Mouse (Mus musculus) kidney, adult 8-10 months (tissue): ENCODE results near the gene Frat1.
A peak's percentile ranks its signal among the peaks of the same experiment; 100 is the strongest.

Experiments
- DNase-seq, 2 experiments: peaks; one replicate each; pipeline ENCODE4 v3.0.0; 2022

Gene Frat1

DNA sequence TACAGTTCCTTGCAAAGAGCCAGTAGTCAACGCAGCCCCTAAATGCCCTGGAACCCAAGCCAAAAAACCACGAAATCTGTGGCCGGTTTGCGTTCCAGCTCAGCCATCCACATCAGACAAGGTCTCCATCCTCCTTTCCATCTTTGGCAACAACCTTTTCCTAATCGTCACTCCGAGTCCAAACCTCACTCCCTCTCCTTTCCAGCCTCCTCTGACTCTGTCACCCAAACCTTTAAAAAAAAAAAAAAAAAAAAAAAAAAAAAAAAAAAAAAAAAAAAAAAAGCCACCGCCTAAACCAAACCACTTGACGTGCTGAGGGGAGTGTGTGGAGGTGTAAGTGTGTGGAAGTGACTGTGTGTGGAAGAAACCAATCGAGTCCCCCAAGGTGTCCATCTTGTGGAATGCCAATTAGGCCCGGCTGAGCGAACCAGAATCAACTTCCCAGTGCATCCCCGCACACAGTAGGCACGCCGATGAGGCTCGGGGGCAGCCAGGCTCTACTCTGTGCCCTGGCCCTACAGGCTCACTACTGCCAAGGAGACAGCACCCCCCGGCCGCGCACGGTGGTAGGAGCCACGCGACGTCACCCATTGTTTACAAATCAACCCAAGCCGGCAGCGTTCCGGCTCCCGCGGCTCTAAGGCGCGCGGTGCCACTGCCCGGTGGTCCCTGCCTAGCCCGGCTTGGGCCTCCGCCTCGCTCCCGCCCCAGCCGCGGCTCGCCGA is at the start of gene Frat1:
TSS of gene Frat1 (plus strand) at position 590 of the 725 bp plus-strand sequence.
- peak; percentile 73 to 79 for DNase-seq

GRCm38 (mm10) chr19:41786896-41787295 is 42.9 kb upstream of the Frat1 start:
- DNase-seq = no peak

GRCm38 (mm10) chr19:41789110-41789961 is 40.4 kb upstream of the Frat1 start:
- DNase-seq = no peak

DNA sequence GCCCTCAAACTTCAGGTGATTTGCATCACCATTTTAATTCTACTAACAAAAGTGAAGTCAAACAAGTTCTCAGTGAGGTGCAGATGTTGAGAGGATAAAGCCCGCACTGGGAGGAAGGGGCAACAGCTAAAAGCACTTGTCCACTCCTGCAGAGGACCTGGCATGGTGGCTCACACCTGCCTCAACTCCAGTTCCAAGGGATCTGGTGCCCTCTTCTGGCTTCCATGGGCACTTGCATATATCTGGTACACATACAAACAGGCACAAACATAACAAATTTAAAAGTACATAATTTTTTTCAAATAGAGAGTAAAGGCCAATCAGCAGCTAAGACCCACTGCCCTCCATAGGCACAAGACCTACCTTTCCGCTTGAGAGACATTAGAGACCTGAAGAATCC is 38.4 kb upstream of the Frat1 start:
- no peak for DNase-seq

GRCm38 (mm10) chr19:41792934-41793486 is 36.8 kb upstream of the Frat1 start:
- no peak for DNase-seq

DNA sequence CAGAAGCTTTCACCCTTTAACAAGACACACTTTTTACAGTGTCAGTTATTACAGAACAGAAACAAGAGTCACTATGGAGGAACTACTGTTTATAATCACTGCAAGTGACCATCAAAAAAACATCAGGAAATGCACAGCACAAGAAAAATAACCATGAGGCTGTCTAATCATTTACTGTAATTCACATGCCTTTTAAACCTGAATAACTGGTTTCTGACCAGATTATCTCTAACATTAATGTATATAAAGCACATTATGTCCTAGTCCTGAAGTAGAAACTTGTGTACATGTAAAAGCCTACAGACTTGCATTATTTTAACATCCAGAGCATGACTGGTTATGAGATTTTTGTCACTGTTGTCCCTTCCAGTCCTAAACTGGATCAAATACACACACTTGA is 35.8 kb upstream of the Frat1 start:
- no peak for DNase-seq

DNA sequence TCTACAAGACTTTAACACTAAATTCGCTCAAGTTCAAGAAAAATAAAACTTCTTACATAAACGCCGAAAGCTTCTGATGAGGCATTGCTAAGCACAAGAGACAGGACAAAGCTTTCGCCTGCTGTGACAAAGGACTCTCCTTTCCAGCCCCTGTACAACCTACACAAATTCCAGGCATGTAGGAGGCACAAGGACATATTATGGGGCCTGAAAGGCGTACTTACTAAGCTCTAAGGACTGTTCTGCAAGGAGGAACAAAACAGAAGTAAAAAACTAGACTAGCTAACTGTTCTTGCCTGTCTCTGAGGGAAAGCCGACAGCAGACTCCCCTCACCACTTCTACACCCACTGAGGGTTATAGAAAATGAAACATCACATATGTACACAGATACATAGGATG is 34.9 kb upstream of the Frat1 start:
- DNase-seq = no peak

DNA sequence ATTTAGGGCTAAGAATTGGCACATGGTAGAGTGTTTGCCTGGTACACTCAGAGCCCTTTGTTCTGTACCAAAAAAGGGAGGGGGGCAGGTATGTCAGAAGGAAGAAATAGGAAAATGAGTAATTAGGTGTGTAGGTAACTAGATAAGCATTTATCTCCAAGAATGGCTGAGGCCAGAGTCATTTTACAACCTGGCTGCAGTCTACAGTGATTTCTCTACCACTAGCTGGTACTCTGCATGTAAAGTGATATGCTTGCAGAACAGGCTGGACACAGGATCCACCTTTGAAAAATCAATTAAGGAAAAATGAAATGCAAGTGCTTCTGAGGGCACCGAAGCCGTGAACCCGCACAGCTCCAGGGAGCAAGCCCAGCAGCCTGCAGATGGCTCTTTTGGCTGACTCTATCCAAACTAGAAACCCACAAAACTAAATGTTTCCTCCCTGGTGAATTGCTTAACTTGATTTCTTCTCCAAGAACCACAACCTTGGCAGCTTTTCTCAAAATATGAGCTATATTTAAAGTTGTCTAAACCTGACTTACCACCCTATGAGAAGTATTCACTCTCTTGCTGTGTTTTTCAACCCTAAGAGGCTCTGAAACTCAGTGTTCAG is 33.5 kb upstream of the Frat1 start:
- no peak for DNase-seq

DNA sequence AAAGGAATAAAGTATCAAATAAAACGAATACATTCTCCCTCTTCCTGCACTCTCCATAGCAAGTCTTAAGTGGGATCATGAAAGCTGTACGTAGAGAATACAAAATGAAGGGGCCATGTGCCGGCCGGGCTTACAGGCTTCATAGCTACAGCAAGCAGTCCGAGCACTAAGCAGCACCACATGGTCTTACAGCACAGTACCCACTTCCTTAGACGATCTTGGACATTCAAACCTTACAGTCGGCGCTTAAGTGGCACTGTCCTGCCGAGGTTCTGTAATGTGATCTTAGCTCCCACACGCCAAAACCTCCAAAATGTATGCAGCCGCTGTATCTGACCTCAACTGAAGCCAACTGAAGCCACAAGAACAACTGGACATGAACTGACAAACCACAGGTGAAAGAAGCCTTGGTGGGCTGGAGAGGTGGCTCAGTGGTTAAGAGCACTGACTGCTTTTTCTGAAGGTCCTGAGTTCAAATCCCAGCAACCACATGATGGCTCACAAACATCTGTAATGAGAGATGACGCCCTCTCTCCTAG is 32.9 kb upstream of the Frat1 start:
- no peak for DNase-seq

DNA sequence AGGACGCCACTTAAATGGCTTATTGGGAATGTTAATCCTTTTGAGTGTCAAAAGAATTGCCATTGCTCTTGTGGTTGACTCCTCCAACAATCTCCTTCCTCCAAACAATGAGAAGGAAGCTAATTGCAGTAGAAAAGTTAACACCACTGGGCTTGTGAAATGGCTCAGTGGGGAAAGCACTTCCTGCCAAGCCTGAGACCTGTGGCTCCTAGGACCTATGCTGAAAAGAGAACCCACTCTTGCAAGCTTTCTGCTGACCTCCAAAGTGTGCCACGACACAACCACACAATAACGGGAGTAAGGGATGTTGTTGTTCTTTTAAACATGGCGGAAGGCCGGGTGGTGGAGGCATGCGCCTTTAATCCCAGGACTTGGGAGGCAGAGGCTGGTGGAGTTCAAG is 32.2 kb upstream of the Frat1 start:
- DNase-seq = no peak

DNA sequence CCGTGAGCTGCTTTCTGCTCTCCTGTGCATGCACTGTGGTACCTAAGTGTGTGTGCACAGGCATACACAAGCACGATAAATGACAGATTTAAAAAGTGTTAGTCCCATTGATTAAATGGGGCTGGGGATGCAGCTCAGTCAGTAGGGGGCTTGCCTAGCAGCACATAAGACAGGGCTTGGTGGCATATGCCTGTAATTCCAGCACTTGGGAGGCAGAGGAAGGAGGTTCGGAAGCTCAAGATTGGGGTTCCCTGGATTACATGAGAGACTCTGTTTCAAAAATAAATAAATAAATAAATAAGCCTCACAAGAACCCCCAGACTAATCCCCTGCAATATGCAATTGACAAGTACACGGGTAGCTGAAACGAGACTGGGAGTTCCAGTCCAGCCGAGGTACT is 29.3 kb upstream of the Frat1 start:
- DNase-seq = no peak

GRCm38 (mm10) chr19:41800986-41801741 is 28.6 kb upstream of the Frat1 start:
- DNase-seq = no peak

DNA sequence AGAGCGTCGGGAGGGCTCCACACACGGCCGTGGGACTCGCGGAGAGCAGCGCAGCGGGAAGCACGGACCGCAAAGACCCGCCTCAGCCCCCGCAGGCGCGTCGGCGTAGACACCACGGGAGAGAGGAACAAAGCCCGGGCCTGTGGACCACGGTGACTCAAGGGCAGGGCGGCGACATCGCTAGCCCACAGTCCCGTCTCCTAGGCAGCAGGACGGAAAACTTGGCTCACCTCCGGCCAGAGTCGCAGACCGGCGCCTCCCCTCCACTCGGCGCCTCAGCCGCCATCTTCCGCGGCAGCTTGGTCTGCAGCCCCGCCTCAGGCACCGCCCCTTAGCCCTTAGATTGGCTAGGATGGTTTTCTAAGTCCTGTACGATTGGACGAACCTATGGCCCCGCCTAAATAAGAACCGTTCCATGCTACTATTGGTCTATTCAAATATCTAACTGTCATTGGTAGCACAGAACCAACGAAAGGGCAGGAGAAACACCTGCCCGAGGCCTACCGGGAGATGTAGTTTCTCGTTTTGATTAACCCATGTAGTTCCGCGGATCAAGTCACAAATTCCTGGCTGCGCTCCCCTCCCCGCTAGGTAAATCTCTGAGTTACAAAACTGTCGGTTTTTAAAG is 27.9 kb upstream of the Frat1 start, which contains the start of gene Arhgap19:
TSS of gene Arhgap19 (minus strand) at position 306 of the 628 bp plus-strand sequence.
- peak; percentile 94 to 97 for DNase-seq

DNA sequence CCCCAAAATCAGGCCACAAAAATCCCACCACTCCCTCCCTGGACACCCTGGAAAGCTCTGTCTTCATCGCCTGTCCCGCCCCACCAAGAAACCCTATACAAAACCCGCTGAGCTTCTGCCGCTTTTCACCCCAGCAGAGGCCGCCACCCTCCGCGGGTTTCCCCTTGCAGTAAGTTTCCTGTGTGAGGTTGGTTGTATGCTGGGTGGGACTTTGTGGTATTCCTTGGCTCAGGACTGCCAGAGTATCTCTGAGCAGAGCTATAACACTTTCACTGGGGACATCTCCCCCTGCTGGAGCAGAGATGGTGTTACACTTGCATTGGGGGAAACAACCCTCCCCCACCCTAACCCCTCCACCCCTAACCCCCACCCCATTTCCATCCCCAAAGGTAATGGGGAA is 26.4 kb upstream of the Frat1 start:
- no peak for DNase-seq

GRCm38 (mm10) chr19:41805831-41806230 is 23.9 kb upstream of the Frat1 start:
- no peak for DNase-seq

DNA sequence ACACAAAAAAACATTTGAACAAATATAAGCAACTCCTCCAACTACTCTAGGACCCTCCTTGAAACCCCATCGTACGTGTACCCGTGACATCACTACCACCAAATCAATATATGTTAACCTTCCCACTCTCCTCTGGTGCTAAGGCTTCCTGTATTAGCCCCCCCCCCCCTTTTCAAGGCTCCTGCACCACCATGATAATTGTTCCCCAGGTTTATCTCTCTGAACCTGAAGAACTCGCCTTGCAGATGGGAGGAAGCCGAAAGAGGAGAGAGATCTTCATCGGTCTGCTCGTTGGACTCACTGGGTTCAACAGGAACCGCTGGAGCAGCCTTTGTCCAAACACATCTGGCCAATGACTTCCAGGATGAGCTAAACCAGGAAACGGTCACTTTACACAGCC is 22.3 kb upstream of the Frat1 start:
- no peak for DNase-seq

GRCm38 (mm10) chr19:41808104-41808634 is 21.6 kb upstream of the Frat1 start:
- DNase-seq = no peak

- DNase-seq = no peak
Measured at GRCm38 (mm10) chr19:41810074-41810473, 19.7 kb upstream of the Frat1 start.

- no peak for DNase-seq
Measured at GRCm38 (mm10) chr19:41812525-41812924, 17.2 kb upstream of the Frat1 start.

DNA sequence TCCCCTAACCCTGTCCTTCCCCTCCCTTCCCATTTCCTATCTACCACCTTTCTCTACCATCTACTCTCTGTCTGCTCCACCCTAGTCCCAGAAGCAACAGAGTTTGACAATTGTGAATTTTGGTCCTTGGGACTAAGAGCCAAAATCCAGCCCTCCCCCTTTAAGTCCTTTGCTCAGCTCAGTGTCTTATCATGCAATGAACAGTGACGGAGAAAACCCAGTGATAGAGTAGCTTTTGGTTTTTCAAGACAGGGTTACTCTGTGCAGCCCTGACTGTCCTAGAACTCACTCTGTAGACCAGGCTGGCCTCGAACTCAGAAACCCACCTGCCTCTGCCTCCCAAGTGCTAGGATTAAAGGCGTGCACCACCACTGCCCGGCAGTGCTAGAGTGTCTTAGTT is 16.4 kb upstream of the Frat1 start:
- DNase-seq = no peak

DNA sequence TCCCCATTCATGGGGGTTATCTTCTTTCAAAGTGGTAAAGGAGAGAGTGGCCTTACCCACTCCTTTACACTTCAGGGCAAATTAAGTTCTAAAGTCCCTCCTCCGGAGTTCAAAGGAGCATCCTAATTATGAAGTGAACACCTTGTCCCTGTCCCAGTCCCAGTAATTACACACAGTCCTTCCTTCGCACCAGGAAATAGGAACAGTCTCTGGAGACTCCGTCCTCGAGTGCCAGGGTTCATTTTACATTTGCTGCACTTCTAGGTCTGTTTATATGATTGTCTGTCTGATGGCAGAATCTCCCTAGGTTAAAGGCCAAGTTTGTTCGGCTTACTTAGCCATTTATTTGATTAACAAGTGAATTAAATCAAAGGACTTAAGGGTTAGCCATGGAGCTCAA is 13.4 kb upstream of the Frat1 start:
- DNase-seq = no peak

- DNase-seq = no peak
Measured at GRCm38 (mm10) chr19:41816915-41817314, 12.9 kb upstream of the Frat1 start.
